Mouse (Mus musculus) brain, embryonic 14.5 days (tissue): ENCODE results near the gene Dhrs4.

ENCODE experiments used
- CTCF ChIP-seq: fragments of 200-500 bp; IDR thresholded peaks from 2 replicates; pipeline ENCODE4 v1.5.1; 2012; ENCODE audit warnings: inconsistent platforms, mild to moderate bottlenecking, moderate library complexity, borderline replicate concordance; ENCODE audit not compliant: insufficient read depth, insufficient read length; ENCODE audit errors: extremely low read depth
- POLR2A ChIP-seq: fragments of 200-500 bp; IDR thresholded peaks from 2 replicates; pipeline ENCODE4 v1.6.1; 2012; ENCODE audit warnings: mild to moderate bottlenecking, inconsistent platforms, borderline replicate concordance; ENCODE audit not compliant: poor library complexity, insufficient read depth, insufficient read length, severe bottlenecking; ENCODE audit errors: extremely low read depth

DNA sequence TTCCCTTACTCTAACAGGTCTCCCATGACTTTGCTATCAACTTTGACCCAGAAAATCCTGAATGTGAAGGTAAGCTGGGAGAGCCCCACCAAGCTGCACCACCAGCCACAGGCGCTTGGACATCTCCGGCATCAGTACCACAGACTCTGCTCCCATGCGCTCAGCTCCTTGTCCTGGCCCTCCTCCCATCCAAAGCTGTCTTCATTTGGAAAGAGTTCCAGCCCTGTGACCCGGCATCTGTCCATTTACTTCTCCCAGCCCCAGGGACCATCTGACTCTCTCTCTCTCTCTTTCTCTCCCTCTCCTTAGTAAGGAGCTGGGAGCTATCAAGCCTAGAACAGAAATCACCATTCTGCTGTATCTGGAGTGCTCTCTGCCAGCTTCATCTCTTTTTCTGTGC lies 37.3 kb downstream of the Dhrs4 start:
- TF ChIP-seq POLR2A = no peak
- TF ChIP-seq CTCF = no peak
